ENCODE assay signal across 7 mouse cellular contexts in the genomic region with DNA sequence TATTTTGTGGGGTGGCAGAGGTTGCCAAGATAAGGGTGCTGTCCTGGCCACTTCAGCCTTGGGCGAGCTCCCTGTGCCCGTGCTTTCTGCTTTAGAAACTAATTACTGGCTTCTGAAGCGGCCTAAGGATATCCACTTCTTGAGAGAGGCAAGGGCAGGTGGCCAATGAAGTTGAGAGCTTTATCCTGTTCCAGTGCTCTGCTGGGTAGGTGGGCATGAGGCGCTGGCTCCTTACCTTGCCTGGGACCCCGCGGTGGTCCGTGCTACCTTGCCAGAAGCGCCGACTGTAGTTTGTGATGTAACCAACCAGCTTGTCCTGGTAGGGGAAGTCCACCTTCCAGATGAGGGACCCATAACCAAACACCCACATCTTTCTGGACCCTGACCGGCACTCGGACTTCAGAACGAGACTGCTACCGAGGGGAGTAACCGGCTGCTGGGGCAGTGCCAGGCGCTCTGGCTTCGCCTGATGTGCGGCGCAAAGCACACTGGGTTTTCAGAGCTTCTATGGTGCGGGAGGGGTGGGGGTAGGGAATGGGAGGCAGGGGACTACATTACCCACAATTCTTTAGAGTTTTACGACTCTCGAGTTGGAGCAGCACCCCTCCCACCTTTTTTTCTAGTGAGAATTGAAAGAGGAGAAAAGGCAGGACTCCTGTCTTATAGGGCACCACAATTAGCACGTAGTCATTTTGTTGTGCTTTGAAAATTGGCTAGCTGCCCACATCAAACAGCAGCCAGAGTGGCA. TPM values are rescaled to one million over a fixed set of nuclear protein-coding genes. Genes with fewer than 3 reads are reported as not detected.
DNase-seq lines count a peak whose midpoint lies in the region; ATAC-seq lines count a peak whose summit lies in the region.

A gene (minus strand): TSS at position 474 of the 748 bp plus-strand sequence.

- no peaks in the 10 kb centered on the region for H3K4me1 ChIP-seq in embryonic facial prominence, embryonic 11.5 days (ENCODE audit: control insufficient read depth, insufficient read depth, low read length)
- H3K4me1 ChIP-seq in limb, embryonic 10.5 days, result peaks cover 9% of the 10 kb centered on the region
- peaks cover 8% of the 10 kb centered on the region for H3K4me1 ChIP-seq in midbrain, embryonic 13.5 days (replicated peaks)

- WGBS in embryonic facial prominence, embryonic 11.5 days, result 1% methylated on average over 22 of the region's 22 CpGs
- 1% methylated on average over 22 of the region's 22 CpGs for WGBS in limb, embryonic 10.5 days
- WGBS in midbrain, embryonic 13.5 days, result 1% methylated on average over 22 of the region's 22 CpGs

- peak; percentile 98 for ATAC-seq in embryonic facial prominence, embryonic 11.5 days (replicated peaks; ENCODE audit: insufficient number of reproducible peaks, low FRiP score, low TSS enrichment, low read depth)
- peak; percentile 98 for ATAC-seq in granulocyte monocyte progenitor cell, adult 5-6 weeks (replicated peaks; ENCODE audit: poor library complexity, severe bottlenecking)
- ATAC-seq in midbrain, embryonic 13.5 days, result peak; percentile 99

- peak; percentile 95 for DNase-seq in adrenal gland, postnatal 14 days
- peak; percentile 93 for DNase-seq in embryonic facial prominence, embryonic 11.5 days (ENCODE audit: low spot score)
- peak; percentile 94 for DNase-seq in kidney, adult 11 months
- DNase-seq in limb, embryonic 10.5 days (ENCODE audit: low spot score), result peak; percentile 81
- peak; percentile 80 for DNase-seq in spleen, adult 12 weeks (ENCODE audit: low spot score)

- no peaks in the 10 kb centered on the region for H3K9me3 ChIP-seq in embryonic facial prominence, embryonic 11.5 days (replicated peaks; ENCODE audit: control insufficient read depth, low read length)
- no peaks in the 10 kb centered on the region for H3K9me3 ChIP-seq in limb, embryonic 10.5 days (replicated peaks)
- H3K9me3 ChIP-seq in midbrain, embryonic 13.5 days, result no peaks in the 10 kb centered on the region

- H3K27ac ChIP-seq in embryonic facial prominence, embryonic 11.5 days (replicated peaks; ENCODE audit: low read depth, low read length), result no peak within 1 kb of the TSS
- H3K27ac ChIP-seq in limb, embryonic 10.5 days, result peak within 1 kb of the TSS; percentile 80
- peak within 1 kb of the TSS; percentile 65 for H3K27ac ChIP-seq in midbrain, embryonic 13.5 days

- no peaks in the 10 kb centered on the region for H3K36me3 ChIP-seq in embryonic facial prominence, embryonic 11.5 days (replicated peaks; ENCODE audit: control insufficient read depth, insufficient read depth, low read depth, low read length)
- H3K36me3 ChIP-seq in limb, embryonic 10.5 days, result no peaks in the 10 kb centered on the region
- no peaks in the 10 kb centered on the region for H3K36me3 ChIP-seq in midbrain, embryonic 13.5 days

- peak within 1 kb of the TSS; percentile 78 for H3K4me2 ChIP-seq in embryonic facial prominence, embryonic 11.5 days (ENCODE audit: low read depth, low read length)
- H3K4me2 ChIP-seq in midbrain, embryonic 13.5 days (replicated peaks), result peak within 1 kb of the TSS; percentile 63

- no peaks in the 10 kb centered on the region for H3K27me3 ChIP-seq in embryonic facial prominence, embryonic 11.5 days (ENCODE audit: control insufficient read depth, insufficient read depth, low read length)
- no peaks in the 10 kb centered on the region for H3K27me3 ChIP-seq in limb, embryonic 10.5 days (ENCODE audit: low read depth, poor library complexity, severe bottlenecking)
- H3K27me3 ChIP-seq in midbrain, embryonic 13.5 days, result no peaks in the 10 kb centered on the region

- H3K9ac ChIP-seq in embryonic facial prominence, embryonic 11.5 days (replicated peaks; ENCODE audit: low read length), result peak within 1 kb of the TSS; percentile 74
- H3K9ac ChIP-seq in midbrain, embryonic 13.5 days (replicated peaks), result peak within 1 kb of the TSS; percentile 71

- H3K4me3 ChIP-seq in embryonic facial prominence, embryonic 11.5 days (ENCODE audit: low read depth, low read length), result peak within 1 kb of the TSS; percentile 52
- peak within 1 kb of the TSS; percentile 57 for H3K4me3 ChIP-seq in limb, embryonic 10.5 days
- peak within 1 kb of the TSS; percentile 58 for H3K4me3 ChIP-seq in midbrain, embryonic 13.5 days (replicated peaks)

RNA-seq across cellular contexts. Expression of the gene that starts here (rescaled TPM):
- 12.5 and 14.4 TPM in 2 replicates for total RNA-seq in adrenal gland, postnatal 14 days (2021)
- polyA plus RNA-seq in embryonic facial prominence, embryonic 11.5 days (2014; fragmentation: Nextera tagmentation; extraction: Ambion mirVana), result 15.6 and 15.9 TPM in 2 replicates
- total RNA-seq in granulocyte monocyte progenitor cell, adult 5-6 weeks (2014; fragmentation: Nextera tagmentation), result 5.6 and 7.5 TPM in 2 replicates
- total RNA-seq in granulocyte monocyte progenitor cell, adult 5-6 weeks (2017), result 7.8 and 13.9 TPM in 2 replicates
- 8.9 and 9.2 TPM in 2 replicates for polyA plus RNA-seq in limb, embryonic 10.5 days (2016; fragmentation: Nextera tagmentation; extraction: Ambion mirVana)
- 21.9 and 23.1 TPM in 2 replicates for polyA plus RNA-seq in midbrain, embryonic 13.5 days (2015; fragmentation: Nextera tagmentation; extraction: Ambion mirVana)
